Mouse (Mus musculus) mature B cell (primary cell): ENCODE results near the gene Mvk.

ENCODE experiments used
- in situ Hi-C: fragments of 300-500 bp; cut with MboI; formaldehyde crosslinking; loops from 2 replicates; pipeline ENCODE4 v1.14.3; 2019

Gene Mvk

GRCm38 (mm10) chr5:114509461-114509860 lies 65.4 kb downstream of the Mvk start:
- in situ Hi-C loops: no loop called here
